Mouse (Mus musculus) liver, postnatal 0 days (tissue): ENCODE results near the gene Phactr4.

ENCODE experiments used
- CTCF ChIP-seq: sonication (generic); IDR thresholded peaks from 2 replicates; pipeline ENCODE4 v1.5.1; 2016; ENCODE audit warnings: antibody characterized with exemption, low read depth
- EP300 ChIP-seq: IDR thresholded peaks from 2 replicates; pipeline ENCODE4 v1.6.1; 2016; ENCODE audit warnings: antibody characterized with exemption, low read depth, mild to moderate bottlenecking

- TF ChIP-seq EP300 (no peak), CTCF (no peak)
Observed at GRCm38 (mm10) chr4:132331960-132332359, 90.3 kb downstream of the Phactr4 start.
